Mouse (Mus musculus): ENCODE measurements around the gene Mpig6b. TPM values are rescaled to one million over a fixed set of nuclear protein-coding genes. Genes with fewer than 3 reads are reported as not detected.
"Not testable (repeated sequence)": the region's sequence is repeated elsewhere in the genome, so short reads cannot be mapped to it uniquely, and the experiment has no call there.

The Mpig6b gene
- polyA plus RNA-seq, 1 experiment from 2014 or later: 0.81 TPM

- ATAC-seq (replicated peaks; ENCODE audit: low FRiP score, low TSS enrichment, low read depth): no peak
- 83% methylated on average over 4 of the region's 4 CpGs for WGBS
- Histone ChIP-seq H3K9me3 (ENCODE audit: control insufficient read depth, low read length) (no peaks in the 10 kb centered on the region), H3K27me3 (replicated peaks; ENCODE audit: control insufficient read depth, insufficient read depth, low read length) (no peaks in the 10 kb centered on the region), H3K27ac (ENCODE audit: low read depth) (no peak overlapping the region), H3K9ac (ENCODE audit: low read length) (no peak overlapping the region), H3K4me2 (ENCODE audit: low read length) (no peak overlapping the region), H3K36me3 (ENCODE audit: control insufficient read depth, insufficient read depth, low read length) (no peaks in the 10 kb centered on the region), H3K4me3 (ENCODE audit: low read depth, low read length) (no peak overlapping the region), H3K4me1 (replicated peaks; ENCODE audit: control insufficient read depth, insufficient read depth, low read length) (peaks cover 30% of the 10 kb centered on the region)
- DNase-seq (ENCODE audit: low spot score): no peak
Observed at GRCm38 (mm10) chr17:35043794-35044193, 22.2 kb downstream of the Mpig6b start.

- no peak overlapping the region for H3K4me2 ChIP-seq (ENCODE audit: low read length)
- 82% methylated on average over 11 of the region's 11 CpGs for WGBS
- ATAC-seq (replicated peaks; ENCODE audit: low FRiP score, low TSS enrichment, low read depth) (no peak), DNase-seq (ENCODE audit: low spot score) (no peak)
- no peak overlapping the region for H3K27ac ChIP-seq (ENCODE audit: low read depth)
- H3K4me1 ChIP-seq (replicated peaks; ENCODE audit: control insufficient read depth, insufficient read depth, low read length): no peaks in the 10 kb centered on the region
- H3K36me3 ChIP-seq (ENCODE audit: control insufficient read depth, insufficient read depth, low read length): no peaks in the 10 kb centered on the region
- no peaks in the 10 kb centered on the region for H3K9me3 ChIP-seq (ENCODE audit: control insufficient read depth, low read length)
- H3K9ac ChIP-seq (ENCODE audit: low read length): no peak overlapping the region
- no peak overlapping the region for H3K4me3 ChIP-seq (ENCODE audit: low read depth, low read length)
- H3K27me3 ChIP-seq (replicated peaks; ENCODE audit: control insufficient read depth, insufficient read depth, low read length): no peaks in the 10 kb centered on the region
Observed at GRCm38 (mm10) chr17:35039121-35039873, 26.7 kb downstream of the Mpig6b start.

- no peak for DNase-seq (ENCODE audit: low spot score)
Observed at GRCm38 (mm10) chr17:35034896-35035295, 31.1 kb downstream of the Mpig6b start.

GRCm38 (mm10) chr17:35033703-35034102 is 32.3 kb downstream of the Mpig6b start:
- not testable (repeated sequence) for H3K4me1 ChIP-seq (replicated peaks; ENCODE audit: control insufficient read depth, insufficient read depth, low read length); H3K9me3 ChIP-seq (ENCODE audit: control insufficient read depth, low read length); DNase-seq (ENCODE audit: low spot score); H3K36me3 ChIP-seq (ENCODE audit: control insufficient read depth, insufficient read depth, low read length); H3K4me3 ChIP-seq (ENCODE audit: low read depth, low read length); ATAC-seq (replicated peaks; ENCODE audit: low FRiP score, low TSS enrichment, low read depth); H3K9ac ChIP-seq (ENCODE audit: low read length); H3K27me3 ChIP-seq (replicated peaks; ENCODE audit: control insufficient read depth, insufficient read depth, low read length); H3K4me2 ChIP-seq (ENCODE audit: low read length); H3K27ac ChIP-seq (ENCODE audit: low read depth)
- 79% methylated on average over 1 of the region's 1 CpGs for WGBS

More at GRCm38 (mm10) chr17:35034896-35035295, 31.1 kb downstream of the Mpig6b start:
- Histone ChIP-seq H3K27ac (ENCODE audit: low read depth) (no peak overlapping the region), H3K9ac (ENCODE audit: low read length) (no peak overlapping the region), H3K4me3 (ENCODE audit: low read depth, low read length) (no peak overlapping the region), H3K36me3 (ENCODE audit: control insufficient read depth, insufficient read depth, low read length) (no peaks in the 10 kb centered on the region), H3K9me3 (ENCODE audit: control insufficient read depth, low read length) (no peaks in the 10 kb centered on the region), H3K4me2 (ENCODE audit: low read length) (no peak overlapping the region), H3K4me1 (replicated peaks; ENCODE audit: control insufficient read depth, insufficient read depth, low read length) (no peaks in the 10 kb centered on the region), H3K27me3 (replicated peaks; ENCODE audit: control insufficient read depth, insufficient read depth, low read length) (no peaks in the 10 kb centered on the region)
- ATAC-seq (replicated peaks; ENCODE audit: low FRiP score, low TSS enrichment, low read depth): no peak
- WGBS: 62% methylated on average over 6 of the region's 6 CpGs

GRCm38 (mm10) chr17:35032323-35032870 is 33.6 kb downstream of the Mpig6b start:
- no peak overlapping the region for H3K9ac ChIP-seq (ENCODE audit: low read length)
- H3K4me2 ChIP-seq (ENCODE audit: low read length): no peak overlapping the region
- no peaks in the 10 kb centered on the region for H3K9me3 ChIP-seq (ENCODE audit: control insufficient read depth, low read length)
- H3K27me3 ChIP-seq (replicated peaks; ENCODE audit: control insufficient read depth, insufficient read depth, low read length): no peaks in the 10 kb centered on the region
- DNase-seq (ENCODE audit: low spot score) (no peak), ATAC-seq (replicated peaks; ENCODE audit: low FRiP score, low TSS enrichment, low read depth) (no peak)
- peaks cover 7% of the 10 kb centered on the region; the same call in 1 of the 2 replicates for H3K4me1 ChIP-seq (replicated peaks; ENCODE audit: control insufficient read depth, insufficient read depth, low read length)
- 67% methylated on average over 8 of the region's 8 CpGs for WGBS
- no peak overlapping the region for H3K4me3 ChIP-seq (ENCODE audit: low read depth, low read length)
- no peak overlapping the region for H3K27ac ChIP-seq (ENCODE audit: low read depth)
- no peaks in the 10 kb centered on the region for H3K36me3 ChIP-seq (ENCODE audit: control insufficient read depth, insufficient read depth, low read length)

GRCm38 (mm10) chr17:35031880-35032279 is 34.1 kb downstream of the Mpig6b start:
- H3K9me3 ChIP-seq (ENCODE audit: control insufficient read depth, low read length): no peaks in the 10 kb centered on the region
- 90% methylated on average over 7 of the region's 7 CpGs for WGBS
- ATAC-seq (replicated peaks; ENCODE audit: low FRiP score, low TSS enrichment, low read depth) (no peak), DNase-seq (ENCODE audit: low spot score) (no peak)
- no peaks in the 10 kb centered on the region for H3K27me3 ChIP-seq (replicated peaks; ENCODE audit: control insufficient read depth, insufficient read depth, low read length)
- no peaks in the 10 kb centered on the region for H3K36me3 ChIP-seq (ENCODE audit: control insufficient read depth, insufficient read depth, low read length)
- no peak overlapping the region for H3K9ac ChIP-seq (ENCODE audit: low read length)
- H3K4me1 ChIP-seq (replicated peaks; ENCODE audit: control insufficient read depth, insufficient read depth, low read length): peaks cover 11% of the 10 kb centered on the region; the same call in 1 of the 2 replicates
- no peak overlapping the region for H3K4me2 ChIP-seq (ENCODE audit: low read length)
- H3K4me3 ChIP-seq (ENCODE audit: low read depth, low read length): no peak overlapping the region
- no peak overlapping the region for H3K27ac ChIP-seq (ENCODE audit: low read depth)

- Histone ChIP-seq H3K4me2 (ENCODE audit: low read length) (no peak overlapping the region), H3K27me3 (replicated peaks; ENCODE audit: control insufficient read depth, insufficient read depth, low read length) (no peaks in the 10 kb centered on the region), H3K36me3 (ENCODE audit: control insufficient read depth, insufficient read depth, low read length) (no peaks in the 10 kb centered on the region), H3K4me1 (replicated peaks; ENCODE audit: control insufficient read depth, insufficient read depth, low read length) (peaks cover 11% of the 10 kb centered on the region; the same call in 1 of the 2 replicates), H3K9ac (ENCODE audit: low read length) (no peak overlapping the region), H3K9me3 (ENCODE audit: control insufficient read depth, low read length) (no peaks in the 10 kb centered on the region), H3K4me3 (ENCODE audit: low read depth, low read length) (no peak overlapping the region), H3K27ac (ENCODE audit: low read depth) (no peak overlapping the region)
- DNase-seq (ENCODE audit: low spot score) (no peak), ATAC-seq (replicated peaks; ENCODE audit: low FRiP score, low TSS enrichment, low read depth) (no peak)
- 91% methylated on average over 11 of the region's 11 CpGs for WGBS
Observed at GRCm38 (mm10) chr17:35031272-35031671, 34.7 kb downstream of the Mpig6b start.

GRCm38 (mm10) chr17:35029691-35030532 is 36.1 kb downstream of the Mpig6b start:
- H3K36me3 ChIP-seq (ENCODE audit: control insufficient read depth, insufficient read depth, low read length): no peaks in the 10 kb centered on the region
- H3K9me3 ChIP-seq (ENCODE audit: control insufficient read depth, low read length): no peaks in the 10 kb centered on the region
- no peaks in the 10 kb centered on the region for H3K27me3 ChIP-seq (replicated peaks; ENCODE audit: control insufficient read depth, insufficient read depth, low read length)
- H3K9ac ChIP-seq (ENCODE audit: low read length): no peak overlapping the region
- no peak for DNase-seq (ENCODE audit: low spot score)
- H3K27ac ChIP-seq (ENCODE audit: low read depth): no peak overlapping the region
- peaks cover 11% of the 10 kb centered on the region; the same call in 1 of the 2 replicates for H3K4me1 ChIP-seq (replicated peaks; ENCODE audit: control insufficient read depth, insufficient read depth, low read length)
- WGBS: 38% methylated on average over 19 of the region's 19 CpGs
- H3K4me2 ChIP-seq (ENCODE audit: low read length): no peak overlapping the region
- no peak for ATAC-seq (replicated peaks; ENCODE audit: low FRiP score, low TSS enrichment, low read depth)
- H3K4me3 ChIP-seq (ENCODE audit: low read depth, low read length): no peak overlapping the region
